Comparison of ENCODE assay signal across 7 mouse cellular contexts in the genomic region with DNA sequence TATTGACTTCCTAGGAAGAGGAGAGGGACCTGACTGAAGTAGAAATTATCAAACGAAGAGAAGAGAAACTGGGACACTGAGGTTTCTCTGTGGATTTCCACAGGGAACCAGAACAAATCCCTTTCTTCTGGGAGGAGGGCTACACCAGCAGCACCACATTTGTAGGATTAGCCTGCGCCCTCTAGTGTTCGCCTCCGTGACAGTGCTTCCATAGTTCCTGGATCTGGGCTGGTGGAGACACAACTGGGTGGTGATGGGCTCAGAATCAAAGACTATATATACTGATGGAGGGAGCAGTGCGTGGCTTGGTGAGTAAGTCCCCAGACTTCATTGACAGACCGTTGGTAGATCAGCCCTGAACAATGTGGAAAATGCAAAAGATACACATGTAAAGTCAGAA.
A peak's percentile ranks its signal among the peaks of the same experiment; 100 is the strongest.
DNase-seq lines count a peak whose midpoint lies in the region; ATAC-seq lines count a peak whose summit lies in the region.

No protein-coding gene starts in this region.

- ATAC-seq in hindbrain, embryonic 13.5 days (ENCODE audit: low FRiP score): 0 out of 2 replicates have a peak, but pooled peaks have one; percentile 52
- peak; percentile 77 for ATAC-seq in midbrain, embryonic 13.5 days
- peak; percentile 13; the same call in 1 of the 2 replicates for ATAC-seq in stomach, embryonic 16.5 days (ENCODE audit: insufficient read depth, low FRiP score)

- no peak overlapping the region for H3K9ac ChIP-seq in hindbrain, embryonic 13.5 days
- H3K9ac ChIP-seq in midbrain, embryonic 13.5 days (replicated peaks): no peak overlapping the region
- no peak overlapping the region for H3K9ac ChIP-seq in stomach, embryonic 16.5 days (ENCODE audit: low read length)

- H3K4me2 ChIP-seq in hindbrain, embryonic 13.5 days: no peak overlapping the region
- H3K4me2 ChIP-seq in midbrain, embryonic 13.5 days (replicated peaks): no peak overlapping the region
- H3K4me2 ChIP-seq in stomach, embryonic 16.5 days (ENCODE audit: low read depth, low read length): no peak overlapping the region

- no peak overlapping the region for H3K27ac ChIP-seq in hindbrain, embryonic 13.5 days
- H3K27ac ChIP-seq in midbrain, embryonic 13.5 days: no peak overlapping the region
- H3K27ac ChIP-seq in stomach, embryonic 16.5 days (ENCODE audit: low read length): no peak overlapping the region

- H3K4me1 ChIP-seq in hindbrain, embryonic 13.5 days (replicated peaks): peaks cover 5% of the 10 kb centered on the region; the same call in 1 of the 2 replicates
- peaks cover 6% of the 10 kb centered on the region for H3K4me1 ChIP-seq in midbrain, embryonic 13.5 days (replicated peaks)
- 0 out of 2 replicates have a peak, but pooled peaks cover 7% of the 10 kb centered on the region for H3K4me1 ChIP-seq in stomach, embryonic 16.5 days (ENCODE audit: control insufficient read depth, insufficient read depth, low read length)

- WGBS in hindbrain, embryonic 13.5 days: 21% methylated on average over 6 of the region's 6 CpGs
- WGBS in midbrain, embryonic 13.5 days: 26% methylated on average over 6 of the region's 6 CpGs
- WGBS in stomach, embryonic 16.5 days: 27% methylated on average over 6 of the region's 6 CpGs

- H3K36me3 ChIP-seq in hindbrain, embryonic 13.5 days: no peaks in the 10 kb centered on the region
- no peaks in the 10 kb centered on the region for H3K36me3 ChIP-seq in midbrain, embryonic 13.5 days
- no peaks in the 10 kb centered on the region for H3K36me3 ChIP-seq in stomach, embryonic 16.5 days (ENCODE audit: control insufficient read depth, insufficient read depth, low read length)

- no peak overlapping the region for H3K4me3 ChIP-seq in hindbrain, embryonic 13.5 days
- H3K4me3 ChIP-seq in midbrain, embryonic 13.5 days (replicated peaks): no peak overlapping the region
- no peak overlapping the region for H3K4me3 ChIP-seq in stomach, embryonic 16.5 days (replicated peaks; ENCODE audit: low read length)

- peak; percentile 66 for DNase-seq in ZHBTc4 (ENCODE audit: low read depth, low spot score)
- peak; percentile 80 to 84 for DNase-seq in cerebellum, adult 18-20 months
- DNase-seq in forelimb bud, embryonic 11.5 days (ENCODE audit: low read depth, low spot score): peak; percentile 62
- peak; percentile 84 to 89 for DNase-seq in left cerebral cortex, adult 18-20 months (ENCODE audit: low spot score in 2 of 2)

- no peaks in the 10 kb centered on the region for H3K27me3 ChIP-seq in hindbrain, embryonic 13.5 days
- H3K27me3 ChIP-seq in midbrain, embryonic 13.5 days: no peaks in the 10 kb centered on the region
- no peaks in the 10 kb centered on the region for H3K27me3 ChIP-seq in stomach, embryonic 16.5 days (ENCODE audit: control insufficient read depth, insufficient read depth, low read length)

- H3K9me3 ChIP-seq in hindbrain, embryonic 13.5 days: no peaks in the 10 kb centered on the region
- no peaks in the 10 kb centered on the region for H3K9me3 ChIP-seq in midbrain, embryonic 13.5 days
- no peaks in the 10 kb centered on the region for H3K9me3 ChIP-seq in stomach, embryonic 16.5 days (replicated peaks; ENCODE audit: control insufficient read depth, low read length)

Comparison
In these comparisons a context has a peak if more than half of its experiments do, and no peak if none do; other contexts are left out.
1. ATAC-seq: peak in every context shown above with its lines; median percentile 77 in midbrain, embryonic 13.5 days; 52 in hindbrain, embryonic 13.5 days; 13 in stomach, embryonic 16.5 days.